Mouse (Mus musculus): ENCODE data around the gene Lrp3.

Gene Lrp3

DNA sequence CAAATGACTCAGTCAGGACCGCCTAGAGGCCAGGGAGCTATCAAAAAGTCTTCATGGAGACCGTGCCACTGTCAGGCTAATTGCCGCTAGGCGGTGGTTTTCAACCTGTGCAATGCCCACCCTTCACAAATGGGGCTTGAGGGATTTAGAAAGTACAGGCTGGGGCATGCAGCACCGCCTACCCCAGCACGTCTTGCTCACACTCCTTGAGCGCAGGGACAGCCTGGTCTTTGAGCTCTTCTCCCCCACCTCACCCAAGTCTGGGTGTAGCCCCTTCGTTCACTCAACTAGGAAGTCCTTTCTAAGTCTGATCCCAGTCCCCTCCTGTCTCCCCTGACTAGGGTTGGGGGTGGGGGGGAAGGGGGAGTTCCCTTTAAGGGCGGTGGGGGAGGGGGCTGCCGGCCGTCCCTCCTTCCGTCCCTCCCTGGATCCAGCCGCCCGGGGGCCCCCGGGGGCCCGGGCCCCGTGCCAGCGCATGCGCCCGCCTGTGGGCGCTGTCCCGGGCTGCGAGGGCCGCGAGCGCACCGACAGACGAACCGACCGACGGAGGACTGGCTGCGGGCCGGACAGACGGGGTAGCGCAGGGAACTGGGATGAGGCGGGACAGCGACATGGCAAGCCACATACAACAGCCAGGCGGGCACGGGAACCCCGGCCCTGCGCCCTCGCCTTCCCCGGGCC, 29.3 kb downstream of the Lrp3 start, which contains the start of gene Slc7a10:
Gene Slc7a10, plus strand, starts transcription at position 497 of the 681 bp plus-strand sequence.
- DNase-seq, result no peak

DNA sequence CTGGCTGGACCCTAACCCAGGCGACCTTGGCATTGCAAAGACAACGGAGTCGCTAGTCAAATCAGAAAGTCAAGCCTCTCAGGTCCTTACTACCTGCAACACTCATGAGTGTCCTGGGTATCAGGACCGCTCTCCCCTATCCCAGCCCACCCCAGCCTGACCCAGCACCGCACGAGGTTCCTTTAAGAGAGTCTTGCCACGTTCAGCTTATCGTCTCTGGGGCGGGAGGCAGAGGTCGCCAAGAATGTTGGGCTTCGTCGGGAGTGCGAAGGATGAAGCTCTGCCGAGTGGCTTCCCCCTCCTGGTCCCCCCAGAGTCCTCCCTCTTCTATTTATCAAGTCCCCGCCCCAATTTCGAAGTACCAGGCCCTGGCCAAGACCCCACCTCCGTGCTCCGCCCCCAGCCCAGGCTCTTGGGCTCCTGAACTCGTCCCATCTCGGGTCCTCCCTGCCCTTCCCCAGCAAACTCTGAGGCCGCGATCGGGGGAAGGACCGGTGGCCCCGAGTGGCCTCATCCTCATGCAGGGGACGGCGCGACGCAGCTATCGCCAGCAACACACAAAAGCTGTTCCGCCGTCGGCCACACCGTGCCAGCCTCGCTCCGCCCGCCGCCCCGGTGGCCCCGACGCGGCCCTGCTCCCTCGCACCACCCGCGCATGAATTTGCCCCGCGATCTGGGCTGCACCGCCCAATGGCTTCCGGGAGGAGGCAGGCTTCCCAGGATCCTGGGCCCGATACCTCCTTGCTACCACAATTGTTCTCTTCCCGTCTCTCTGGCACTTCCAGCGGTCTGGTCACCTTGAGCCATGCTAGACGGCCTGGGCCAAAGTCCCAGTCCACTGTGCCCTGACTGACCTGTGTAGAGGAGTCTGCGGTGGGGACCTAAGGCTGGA, 30.2 kb downstream of the Lrp3 start:
- no peak for DNase-seq

DNA sequence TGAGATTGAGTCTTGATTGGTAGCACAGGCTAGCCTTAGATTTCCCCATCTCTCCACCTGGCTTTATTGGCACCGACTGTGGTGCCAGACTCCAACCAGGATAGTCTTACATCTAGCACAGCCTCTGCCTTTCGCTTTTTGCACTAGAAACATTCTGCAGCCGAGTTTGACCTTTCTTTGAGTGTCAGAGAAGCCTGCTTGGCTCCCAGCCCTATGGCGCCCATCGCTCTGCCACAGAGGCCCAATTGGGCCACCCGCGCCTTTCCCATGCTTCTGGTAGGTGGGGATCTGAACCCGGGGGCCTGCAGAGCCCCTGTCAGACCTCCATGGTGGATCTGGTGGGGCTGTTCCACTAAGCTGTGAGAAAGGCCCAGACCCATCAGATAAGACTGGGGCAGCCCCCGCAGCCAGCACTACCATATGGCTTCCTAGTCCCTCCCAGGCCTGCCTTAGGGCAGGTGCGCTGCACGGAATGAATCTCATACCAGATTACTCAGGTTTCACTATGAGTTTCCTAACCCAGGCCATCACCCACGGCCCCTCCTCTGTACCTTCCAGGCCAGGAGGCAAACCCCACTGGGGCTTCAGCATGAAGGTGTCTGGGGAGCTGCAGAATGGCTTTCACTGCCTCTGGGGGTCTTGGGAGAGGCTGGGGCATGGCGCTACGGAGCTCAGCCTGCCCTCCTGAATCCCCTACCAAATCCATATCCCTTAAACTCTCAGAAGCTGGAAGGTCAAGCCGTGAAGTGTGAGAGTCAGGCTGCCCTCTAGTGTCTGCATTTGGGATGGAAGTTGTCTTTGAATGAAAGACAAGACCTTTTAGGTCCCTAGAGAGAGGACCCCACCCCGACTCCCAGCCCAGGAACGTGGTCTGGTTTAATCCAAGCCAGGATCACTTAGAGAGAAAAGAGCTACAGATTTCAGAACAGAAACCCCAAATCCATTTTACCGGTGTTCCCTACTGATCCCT, 38.6 kb downstream of the Lrp3 start:
- DNase-seq, result no peak

GRCm38 (mm10) chr7:35175533-35175932, 39.8 kb downstream of the Lrp3 start:
- no peak for DNase-seq

GRCm38 (mm10) chr7:35172519-35172918, 42.8 kb downstream of the Lrp3 start:
- no peak for DNase-seq

DNA sequence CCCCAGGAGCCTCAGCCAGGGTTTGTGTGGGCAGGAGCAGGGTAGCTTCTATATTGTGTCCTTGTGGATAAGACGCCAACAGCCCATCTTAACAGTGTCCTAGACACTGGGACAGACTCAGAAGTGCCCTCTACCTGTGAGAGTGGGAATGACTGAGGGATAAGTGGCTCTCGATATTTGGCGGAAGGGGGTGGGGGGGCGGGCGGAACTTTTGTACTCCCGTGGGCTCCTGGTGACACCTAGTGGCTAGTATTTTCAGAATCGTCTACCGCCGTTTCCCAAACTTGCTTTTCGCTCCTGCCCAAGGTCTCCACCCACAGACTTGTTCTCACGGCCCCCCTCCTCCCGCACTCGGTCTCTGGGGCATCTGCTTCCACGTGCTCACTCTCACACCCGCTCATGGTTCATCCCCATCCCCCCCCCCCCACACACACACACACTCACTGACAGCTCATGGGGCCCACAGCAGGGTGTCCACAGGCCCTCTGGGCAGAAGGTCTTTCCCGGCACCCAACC, 43.4 kb downstream of the Lrp3 start:
- peak; percentile 77 for DNase-seq

- peak; percentile 82 for DNase-seq
Observed at GRCm38 (mm10) chr7:35169341-35169740, 46.0 kb downstream of the Lrp3 start.

- DNase-seq, result no peak
Observed at GRCm38 (mm10) chr7:35167925-35168324, 47.4 kb downstream of the Lrp3 start.

DNA sequence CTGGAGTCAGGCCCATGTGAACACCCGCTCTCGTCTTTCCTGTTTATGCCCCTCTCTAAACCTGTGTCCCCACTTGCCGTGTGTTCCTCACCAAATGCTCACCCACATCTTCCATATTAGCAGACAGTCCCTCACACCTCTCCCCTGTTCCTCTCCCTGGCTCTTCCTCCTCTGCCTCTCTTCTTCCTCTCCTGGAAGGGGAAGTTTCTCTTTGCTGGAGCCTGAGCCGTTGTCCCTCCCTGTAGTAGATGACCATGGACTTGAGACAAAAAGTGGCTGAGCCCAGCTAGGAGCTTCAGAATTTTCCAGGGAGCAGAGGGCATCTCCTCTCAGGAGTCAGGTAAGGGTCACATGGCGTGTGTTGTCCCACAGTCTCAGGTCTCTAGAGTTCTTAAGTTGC, 48.3 kb downstream of the Lrp3 start:
- DNase-seq, result no peak

DNA sequence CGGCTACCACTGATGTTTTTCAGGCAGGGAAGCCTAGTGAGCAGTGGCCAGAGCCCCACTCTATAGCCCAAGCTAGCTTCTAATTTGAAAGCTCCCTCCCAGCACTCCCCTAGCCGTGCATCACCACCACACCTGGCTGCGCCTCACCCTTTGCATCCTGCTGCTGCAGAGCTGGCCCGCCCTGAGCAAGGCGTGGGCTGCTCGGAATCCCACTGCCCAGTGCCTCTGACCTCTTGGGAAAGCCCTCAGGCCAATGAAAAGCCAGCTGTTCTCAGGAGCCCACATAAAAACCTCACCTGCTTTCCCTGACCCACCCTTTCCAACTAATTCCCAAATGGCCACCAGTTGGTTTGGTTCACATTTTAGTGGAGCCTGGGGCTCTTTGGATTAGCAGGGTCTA, 51.2 kb downstream of the Lrp3 start:
- DNase-seq, result no peak

- DNase-seq, result no peak
Observed at GRCm38 (mm10) chr7:35163600-35163999, 51.7 kb downstream of the Lrp3 start.

DNA sequence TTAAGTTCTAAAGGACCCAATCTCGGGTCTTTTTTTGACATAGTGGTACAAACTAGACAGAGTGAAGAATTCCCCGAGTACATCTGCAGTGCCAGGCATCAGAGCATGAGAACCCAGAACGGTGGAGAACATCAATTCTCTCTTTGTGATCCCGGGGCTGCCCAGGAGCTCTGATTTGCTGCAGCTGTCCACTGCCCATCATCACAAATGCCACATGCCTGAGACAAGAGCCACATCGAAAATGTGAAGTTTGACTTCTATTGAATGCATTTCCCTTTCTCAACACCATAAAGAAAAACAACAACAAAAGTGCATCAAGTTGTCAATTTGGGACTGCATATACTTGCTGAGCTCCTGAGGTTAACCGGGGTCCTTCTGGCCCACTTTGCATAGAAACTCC, 52.9 kb downstream of the Lrp3 start:
- no peak for DNase-seq

- DNase-seq, result no peak
Observed at GRCm38 (mm10) chr7:35157512-35157911, 57.8 kb downstream of the Lrp3 start.

DNA sequence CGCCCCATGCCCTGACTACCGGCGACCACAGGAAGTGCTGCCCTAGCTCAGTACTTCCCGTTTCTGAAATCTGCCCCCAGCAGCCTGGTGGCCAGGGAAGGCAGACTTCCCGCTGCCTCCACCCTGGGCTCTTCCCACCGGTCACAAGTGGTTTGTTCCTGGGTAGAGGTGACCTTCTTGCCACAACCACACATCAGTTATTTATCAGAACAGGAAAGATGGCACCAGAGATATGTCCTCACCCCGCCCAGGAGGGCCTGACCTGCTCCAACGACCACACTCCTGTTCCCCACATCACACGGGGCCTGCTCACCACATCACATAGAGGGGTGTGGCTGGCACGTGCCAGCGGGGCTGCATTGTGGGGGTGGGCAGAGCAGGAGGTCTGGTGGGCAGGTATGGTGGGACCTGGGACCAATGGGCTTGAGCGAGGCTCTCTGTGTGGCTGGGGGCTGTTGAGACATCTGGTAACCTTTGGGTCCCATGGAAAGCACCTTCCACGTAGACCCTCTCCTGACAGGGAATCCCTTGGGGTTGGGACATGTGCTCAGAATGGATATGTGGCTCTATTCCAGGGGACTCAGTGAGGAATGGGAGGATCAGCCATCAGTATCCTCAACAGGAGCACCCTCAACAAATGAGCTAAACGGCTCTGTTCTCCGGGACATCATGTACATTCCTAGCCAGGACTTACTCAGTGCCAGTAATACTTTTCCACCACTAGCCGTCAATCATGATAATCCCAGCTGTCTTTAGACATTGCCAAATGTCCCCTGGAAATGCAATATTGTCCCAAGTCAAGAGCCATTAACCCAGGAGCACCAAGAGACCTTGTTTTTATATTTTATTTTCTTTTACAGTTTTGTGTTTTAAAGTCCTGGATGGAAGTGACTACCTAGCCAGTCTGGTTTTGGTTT, 58.5 kb downstream of the Lrp3 start:
- DNase-seq, result no peak

- no peak for DNase-seq
Observed at GRCm38 (mm10) chr7:35154449-35154848, 60.8 kb downstream of the Lrp3 start.

GRCm38 (mm10) chr7:35150860-35151259, 64.4 kb downstream of the Lrp3 start:
- no peak for DNase-seq
